Mouse (Mus musculus): ENCODE data around the gene Tnfaip1. TPM values are rescaled to one million over a fixed set of nuclear protein-coding genes. Genes with fewer than 3 reads are reported as not detected.
"Not testable (repeated sequence)": the region's sequence is repeated elsewhere in the genome, so short reads cannot be mapped to it uniquely, and the experiment has no call there.

The Tnfaip1 gene
- total RNA-seq (2021), result 10 to 100 TPM; 34.7 to 35.5 TPM

DNA sequence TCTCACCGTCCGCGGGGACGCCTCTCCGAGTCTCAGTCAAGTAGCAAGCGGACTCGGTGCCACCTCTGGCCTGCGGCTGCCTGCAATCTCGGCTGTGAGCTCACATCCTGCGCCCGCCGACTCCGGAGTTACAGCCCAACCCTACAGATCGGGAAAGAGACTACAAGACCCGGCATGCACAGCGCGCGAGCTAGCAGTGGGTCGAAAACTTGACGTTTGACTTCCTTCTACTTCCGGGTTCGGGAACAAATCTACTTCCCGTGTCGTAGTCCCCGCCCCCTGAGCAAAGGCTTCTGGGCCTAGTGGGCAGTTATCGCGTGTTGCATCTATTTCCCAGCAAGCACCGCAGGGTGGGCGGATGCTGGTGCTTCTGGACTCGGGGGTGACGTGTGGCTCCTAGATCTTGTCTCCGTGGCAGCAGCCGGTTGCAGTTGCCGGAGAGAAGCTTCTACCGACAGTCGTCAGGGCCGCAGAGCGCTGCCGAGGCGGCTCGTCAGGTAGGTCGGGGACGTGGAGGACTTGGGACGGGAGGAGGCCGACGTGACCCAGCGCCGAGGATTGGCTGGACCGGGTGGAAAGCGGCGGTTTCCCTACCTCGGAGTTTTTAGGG is at the start of gene Tnfaip1, which contains the start of gene Ift20:
Tnfaip1 (minus strand) TSS at position 253 of the 610 bp plus-strand sequence.
Ift20 (plus strand) TSS at position 282 of the 610 bp plus-strand sequence.
- DNase-seq (ENCODE audit: extremely low spot score in 1 of 2, low spot score in 1 of 2), result peak; percentile 84 to 85

DNA sequence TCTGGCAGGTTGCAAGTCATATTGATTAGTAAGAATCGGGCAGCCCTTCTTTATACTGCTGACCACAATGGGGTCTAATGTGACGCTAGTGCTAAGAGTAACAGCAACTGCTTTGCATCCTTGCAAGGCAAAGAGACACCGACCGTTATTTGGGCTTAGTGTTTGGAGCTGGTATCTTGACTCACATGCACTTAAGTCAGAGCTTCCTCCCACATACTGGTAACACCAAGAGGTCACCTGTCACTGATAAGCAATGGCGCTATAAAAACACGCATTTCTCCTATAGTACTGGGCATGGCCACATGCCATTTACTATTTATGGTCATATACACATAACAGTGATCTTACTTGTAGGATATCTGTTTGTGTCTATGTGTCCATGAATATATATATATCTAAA is 46.7 kb upstream of the Tnfaip1 start:
- DNase-seq (ENCODE audit: extremely low spot score in 1 of 2, low spot score in 1 of 2), result no peak

DNA sequence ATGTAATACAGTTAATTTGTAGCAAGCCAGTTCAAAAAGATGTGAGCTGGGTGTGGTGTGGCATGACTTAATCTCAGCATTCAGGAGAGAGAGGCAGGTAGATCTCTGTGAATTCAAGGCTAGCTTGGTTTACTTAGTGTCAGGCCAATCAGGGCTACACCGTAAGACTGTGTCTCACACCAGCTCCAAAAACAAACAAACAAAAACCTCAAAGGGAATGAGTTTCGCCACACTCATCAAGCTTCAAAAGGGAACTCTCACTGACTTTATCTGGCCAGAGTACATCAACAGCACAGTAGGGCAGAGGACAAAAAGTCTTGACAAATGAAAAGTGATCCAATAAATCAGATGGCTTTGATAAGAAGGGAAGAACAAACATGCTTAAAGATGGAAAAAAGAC is 38.8 kb upstream of the Tnfaip1 start:
- DNase-seq (ENCODE audit: extremely low spot score in 1 of 2, low spot score in 1 of 2), result no peak

DNA sequence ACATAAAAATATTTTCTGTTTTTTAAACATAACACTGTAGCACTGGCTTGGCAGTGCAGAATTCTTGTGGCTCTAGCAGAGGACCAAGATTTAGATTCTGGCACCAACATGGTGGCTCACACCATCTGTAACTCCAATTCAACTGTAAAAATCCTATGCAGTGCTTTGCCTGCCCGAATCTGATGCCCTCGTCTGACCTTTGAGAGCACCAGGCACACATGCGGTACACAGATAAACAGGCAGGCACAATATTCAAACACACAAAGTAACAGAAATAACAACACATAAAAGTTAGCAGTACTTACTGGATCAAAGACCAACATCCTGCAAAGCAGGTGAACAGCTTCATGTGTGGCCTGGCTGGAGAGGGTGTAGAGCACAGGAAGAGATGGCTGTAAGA is 38.4 kb upstream of the Tnfaip1 start:
- no peak for DNase-seq (ENCODE audit: extremely low spot score in 1 of 2, low spot score in 1 of 2)

DNA sequence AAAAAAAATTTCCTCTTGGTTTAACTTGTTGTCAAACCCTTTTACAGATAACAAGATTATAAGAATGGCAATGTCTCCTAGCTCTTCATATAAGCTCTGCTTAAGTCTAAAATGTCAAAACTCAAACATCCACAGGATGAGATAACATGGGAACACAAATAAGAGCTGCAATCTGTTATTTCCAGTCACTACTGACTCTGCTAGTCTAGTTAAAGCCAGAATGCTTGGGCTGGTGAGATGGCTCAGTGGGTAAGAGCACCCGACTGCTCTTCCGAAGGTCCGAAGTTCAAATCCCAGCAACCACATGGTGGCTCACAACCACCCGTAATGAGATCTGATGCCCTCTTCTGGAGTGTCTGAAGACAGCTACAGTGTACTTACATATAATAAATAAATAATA is 37.9 kb upstream of the Tnfaip1 start:
- not testable (repeated sequence) for DNase-seq (ENCODE audit: extremely low spot score in 1 of 2, low spot score in 1 of 2)

DNA sequence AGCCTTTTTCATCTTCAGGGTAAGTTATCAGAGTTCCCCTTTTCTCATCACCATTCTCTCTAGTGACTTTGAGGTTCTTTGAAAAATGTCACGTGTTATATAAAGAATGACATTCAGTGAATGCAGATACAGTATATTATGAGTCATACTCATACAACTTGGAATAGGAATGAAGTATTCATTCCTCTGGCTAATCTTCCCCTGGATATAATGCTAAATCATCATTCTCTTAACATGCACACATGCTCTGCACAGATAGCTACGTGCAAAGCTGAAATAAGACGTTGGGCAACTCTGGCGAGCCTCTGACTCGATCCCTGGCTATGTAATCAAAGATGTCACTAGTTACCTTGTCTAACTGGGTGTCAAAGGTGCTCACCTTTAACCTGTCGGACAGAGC is 35.7 kb upstream of the Tnfaip1 start:
- no peak for DNase-seq (ENCODE audit: extremely low spot score in 1 of 2, low spot score in 1 of 2)

DNA sequence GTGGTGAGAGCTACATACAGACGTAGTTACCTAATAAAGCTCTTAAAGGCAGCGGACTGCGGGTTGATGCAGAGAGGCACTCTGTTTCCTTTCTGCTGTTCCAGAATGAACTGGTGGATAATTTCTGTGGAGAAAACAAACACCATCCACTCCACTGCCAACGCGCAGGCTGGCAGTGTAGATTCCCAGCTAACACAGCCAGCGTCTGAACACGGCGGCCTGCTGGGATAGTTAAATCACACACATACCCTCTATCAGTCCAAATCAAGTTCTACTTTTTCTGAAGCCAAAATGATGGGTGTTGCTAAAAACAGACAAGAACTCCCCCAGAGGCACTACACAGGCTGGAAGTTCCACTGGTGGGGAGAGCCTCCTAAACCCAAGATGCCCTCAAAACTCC is 35.3 kb upstream of the Tnfaip1 start:
- DNase-seq (ENCODE audit: extremely low spot score in 1 of 2, low spot score in 1 of 2), result no peak

DNA sequence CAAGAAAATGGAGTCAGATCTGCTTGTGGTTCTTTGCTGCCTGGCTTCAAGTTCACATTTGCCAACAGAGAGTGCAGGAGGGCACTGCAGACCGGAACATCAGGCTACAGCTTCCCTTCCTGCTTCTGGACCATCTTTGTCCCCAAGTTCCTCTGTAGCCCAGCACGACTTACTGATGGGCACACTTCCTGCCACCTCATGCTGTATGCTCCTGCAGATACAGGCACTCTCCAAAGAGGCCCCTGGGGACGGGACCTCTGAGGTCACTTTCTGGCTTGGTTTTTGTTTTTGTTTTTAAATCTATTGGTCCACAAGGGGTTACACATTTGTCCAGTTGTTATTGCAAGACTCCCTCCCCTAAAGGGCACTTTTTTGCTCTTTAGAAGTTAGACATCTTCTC is 33.7 kb upstream of the Tnfaip1 start:
- DNase-seq (ENCODE audit: extremely low spot score in 1 of 2, low spot score in 1 of 2), result no peak

DNA sequence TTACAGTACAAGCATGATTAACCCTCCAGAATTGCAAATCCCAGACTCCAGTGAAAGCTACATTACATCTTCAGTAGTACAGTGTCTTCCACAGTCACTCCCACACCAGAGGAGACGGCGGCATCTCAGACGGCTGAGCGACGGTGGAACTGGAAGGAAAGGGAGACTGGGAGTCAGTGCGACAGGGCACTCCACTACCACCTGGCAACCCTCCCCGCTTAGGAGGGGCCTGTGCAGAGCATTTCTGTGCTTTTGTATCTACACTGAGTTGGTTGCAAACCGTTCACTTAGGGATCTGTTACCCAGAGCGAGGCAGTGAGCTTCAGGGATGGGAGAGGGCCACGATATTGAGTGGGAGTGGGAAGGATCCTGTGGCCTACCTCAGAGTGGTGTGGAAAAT is 32.7 kb upstream of the Tnfaip1 start:
- no peak for DNase-seq (ENCODE audit: extremely low spot score in 1 of 2, low spot score in 1 of 2)

DNA sequence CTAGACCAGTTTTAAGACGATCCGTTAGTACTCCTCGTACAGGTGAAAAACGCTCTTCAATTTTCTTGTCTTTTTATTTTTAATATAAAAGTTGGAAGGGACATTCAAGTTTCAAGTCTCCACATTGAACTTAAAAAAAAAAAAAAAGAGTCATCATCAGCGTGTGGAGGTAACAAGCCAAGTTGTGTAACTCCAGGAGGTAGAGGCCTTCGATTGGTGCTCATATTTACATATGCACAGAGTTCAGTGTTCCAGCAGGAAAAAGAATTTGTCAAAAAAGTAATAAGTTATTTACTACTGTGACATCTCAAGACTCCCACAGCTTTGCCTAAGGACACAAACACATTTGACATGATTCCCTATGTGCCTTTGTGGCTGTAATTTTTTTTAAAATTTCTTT is 31.5 kb upstream of the Tnfaip1 start:
- no peak for DNase-seq (ENCODE audit: extremely low spot score in 1 of 2, low spot score in 1 of 2)

DNA sequence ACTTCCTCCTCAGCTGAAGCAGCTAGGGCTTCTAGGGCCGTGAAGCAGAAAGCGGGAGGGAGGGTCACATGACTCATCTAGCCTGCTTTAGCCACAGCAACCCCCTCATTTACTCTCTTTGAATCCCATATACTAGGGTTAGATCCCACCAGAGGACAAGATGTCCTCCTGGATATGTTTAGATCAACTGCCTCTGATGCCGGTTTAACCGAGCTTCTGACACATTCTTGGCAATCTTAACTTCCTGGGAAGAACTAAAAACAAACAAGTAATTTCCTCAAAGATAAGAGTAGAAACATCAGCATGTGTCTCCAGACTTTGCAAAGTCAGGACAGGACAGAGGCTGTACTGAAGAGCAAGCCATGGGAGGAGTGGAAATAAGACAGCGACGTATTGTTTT is 30.6 kb upstream of the Tnfaip1 start:
- DNase-seq (ENCODE audit: extremely low spot score in 1 of 2, low spot score in 1 of 2), result no peak

DNA sequence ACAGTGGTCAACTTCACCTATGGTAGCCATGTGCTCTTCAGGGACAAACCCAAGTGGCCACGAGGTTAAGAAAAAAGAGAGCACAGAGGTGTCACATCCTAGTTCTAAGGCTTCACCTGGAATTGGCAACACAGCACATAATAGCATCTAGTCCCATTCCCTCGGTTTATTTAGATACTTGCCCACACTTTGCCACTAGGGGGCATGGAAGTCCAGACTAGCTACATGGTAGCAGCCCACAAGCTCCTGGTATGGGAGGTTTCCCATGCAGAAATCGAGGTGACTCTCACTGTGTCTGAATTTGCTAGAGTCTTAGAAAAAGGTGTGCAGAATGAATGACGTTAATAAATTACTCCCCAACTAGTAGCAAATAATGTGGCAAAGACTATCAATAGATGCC is 24.3 kb upstream of the Tnfaip1 start:
- DNase-seq (ENCODE audit: extremely low spot score in 1 of 2, low spot score in 1 of 2), result peak in 1 of 2 experiments; percentile 70

DNA sequence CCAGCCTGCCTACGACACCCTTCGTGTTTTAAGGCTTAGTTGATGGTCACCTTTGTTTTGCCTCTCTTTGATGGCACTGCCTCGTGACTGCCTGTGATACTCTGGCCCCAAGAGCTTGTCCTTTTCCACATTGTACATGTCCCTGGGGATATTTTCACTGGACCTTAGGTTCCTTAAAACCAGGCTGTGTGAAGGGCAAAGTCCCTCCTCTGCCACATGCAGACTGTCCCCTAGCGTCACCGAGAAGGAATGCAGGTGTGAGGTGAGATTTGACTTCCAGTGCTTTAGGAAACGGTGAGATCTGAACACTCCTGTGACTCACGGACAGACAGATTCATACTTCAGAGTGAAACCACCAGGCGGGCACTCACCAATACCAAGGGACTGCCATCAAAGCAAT is 21.1 kb upstream of the Tnfaip1 start:
- no peak for DNase-seq (ENCODE audit: extremely low spot score in 1 of 2, low spot score in 1 of 2)

DNA sequence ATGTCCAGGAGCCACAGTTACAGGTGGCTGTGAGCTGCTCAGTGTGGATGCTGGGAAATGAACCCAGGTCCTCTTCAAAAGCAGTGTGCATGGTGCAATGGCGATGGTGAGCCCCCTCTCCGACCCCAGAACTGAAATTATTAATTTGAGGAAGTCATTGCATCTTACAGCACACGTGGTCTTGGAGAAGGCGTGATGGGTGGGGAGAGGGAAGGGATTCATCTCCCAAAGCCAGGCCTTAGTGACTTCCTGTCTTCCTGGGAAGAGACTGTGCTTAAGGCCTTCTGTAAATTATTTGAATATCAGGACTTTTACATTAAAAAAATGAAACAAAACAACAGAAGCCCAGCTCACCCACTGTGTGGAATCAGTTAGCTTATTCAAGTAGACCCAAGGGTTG is 19.9 kb upstream of the Tnfaip1 start:
- no peak for DNase-seq (ENCODE audit: extremely low spot score in 1 of 2, low spot score in 1 of 2)

DNA sequence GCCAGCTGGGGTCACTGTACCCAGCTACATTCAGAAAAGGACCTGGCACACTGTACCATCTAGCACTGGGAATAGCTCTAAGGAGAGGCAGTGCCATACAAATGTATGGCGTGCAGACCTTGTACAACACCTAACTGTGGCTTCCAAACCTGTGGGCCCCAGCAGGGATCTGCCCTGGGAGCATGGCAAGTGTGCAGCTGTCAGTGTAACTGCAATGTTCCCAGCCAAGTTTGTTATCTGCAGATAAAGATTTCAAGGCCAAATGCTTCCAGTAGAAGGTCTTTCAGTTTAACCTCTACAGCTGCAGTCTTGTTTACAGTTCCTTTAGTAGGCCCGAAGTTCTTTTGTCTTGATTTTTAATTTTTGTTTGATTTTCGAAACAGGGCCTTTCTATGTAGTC is 19.5 kb upstream of the Tnfaip1 start:
- no peak for DNase-seq (ENCODE audit: extremely low spot score in 1 of 2, low spot score in 1 of 2)

DNA sequence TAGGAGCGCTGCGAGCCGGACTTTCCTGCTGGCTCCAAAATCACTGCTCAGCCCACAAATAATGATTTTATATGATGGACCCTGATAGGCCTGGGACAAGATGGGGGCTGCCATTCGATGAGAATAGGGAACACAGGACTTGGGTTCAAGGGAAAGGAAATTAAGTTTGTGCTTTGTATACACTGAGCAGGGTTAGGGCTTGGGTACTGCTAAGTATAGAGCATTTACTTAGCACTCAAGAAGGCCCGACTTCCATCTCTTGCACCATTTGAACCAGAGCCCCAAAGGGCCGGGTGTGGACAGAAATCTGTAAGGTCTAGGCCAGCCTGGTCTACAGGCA is 14.9 kb upstream of the Tnfaip1 start:
- no peak for DNase-seq (ENCODE audit: extremely low spot score in 1 of 2, low spot score in 1 of 2)

DNA sequence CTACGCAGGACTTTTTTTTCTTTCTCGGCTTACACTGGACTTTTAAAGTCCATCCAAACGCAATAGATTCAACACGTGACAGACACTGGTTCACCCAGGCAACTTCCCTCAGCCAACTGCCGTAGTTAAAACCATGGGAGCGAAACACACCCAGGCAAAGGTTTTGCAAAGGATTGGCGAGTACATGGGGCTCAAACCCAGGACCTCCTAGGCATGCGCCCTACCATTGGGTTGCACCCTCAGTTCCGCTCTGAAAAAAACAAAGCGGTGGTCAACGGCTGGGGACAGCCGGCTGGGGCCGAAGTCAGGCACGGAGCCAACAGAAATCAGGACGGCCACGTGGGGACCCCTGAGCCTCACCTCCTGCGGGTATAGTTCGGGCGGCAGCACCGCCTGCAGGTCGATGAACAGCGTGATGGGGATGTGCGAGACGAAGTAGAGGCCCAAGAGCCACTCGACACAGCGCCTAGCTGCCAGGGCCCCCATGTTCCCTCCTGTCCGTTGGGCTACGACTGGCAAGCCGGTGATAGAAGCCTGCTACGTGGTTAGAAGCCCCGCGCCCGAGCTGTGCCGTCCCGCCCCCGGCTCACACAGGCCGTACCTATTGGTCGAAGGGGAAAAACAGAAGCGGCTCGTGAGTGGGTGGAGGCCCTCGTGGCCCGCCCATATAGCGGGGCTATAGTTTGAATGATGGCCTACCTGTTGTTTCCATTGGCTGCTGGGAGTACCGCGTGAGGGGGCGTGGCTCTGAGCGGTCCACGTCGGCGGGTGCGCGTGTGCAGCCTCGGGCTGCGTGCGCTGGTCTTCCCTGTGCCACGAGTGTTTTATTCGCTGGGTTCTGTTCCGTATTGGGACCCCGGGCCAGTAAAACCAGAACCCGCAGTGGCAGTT is 14.3 kb upstream of the Tnfaip1 start, which contains the start of gene Tmem97:
Tmem97 (minus strand) TSS at position 610 of the 891 bp plus-strand sequence.
- DNase-seq (ENCODE audit: extremely low spot score in 1 of 2, low spot score in 1 of 2), result peak; percentile 79 to 84

DNA sequence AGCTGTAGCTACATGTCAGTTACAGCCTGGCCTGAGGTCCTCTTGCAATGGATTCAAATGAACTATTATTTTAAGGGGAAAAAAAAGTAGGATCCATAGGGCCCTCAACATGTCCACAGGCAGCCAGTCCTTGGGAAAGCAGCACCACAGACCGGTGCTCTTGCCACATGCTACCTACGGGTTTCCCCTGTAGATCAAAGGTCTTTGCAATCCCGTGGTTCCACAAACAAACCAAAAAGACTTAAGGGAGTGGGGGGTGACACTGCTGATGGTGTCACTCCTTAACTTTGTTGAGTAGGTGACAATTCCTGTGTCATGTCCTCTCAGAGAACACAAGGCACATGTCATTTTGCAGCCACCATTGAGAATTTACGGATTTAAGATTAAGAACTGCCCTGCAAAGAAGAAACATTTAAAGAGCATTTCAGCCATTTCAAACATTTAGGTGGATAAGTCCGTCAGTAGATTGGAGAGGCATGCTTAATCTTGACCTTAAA is 13.4 kb upstream of the Tnfaip1 start:
- no peak for DNase-seq (ENCODE audit: extremely low spot score in 1 of 2, low spot score in 1 of 2)

DNA sequence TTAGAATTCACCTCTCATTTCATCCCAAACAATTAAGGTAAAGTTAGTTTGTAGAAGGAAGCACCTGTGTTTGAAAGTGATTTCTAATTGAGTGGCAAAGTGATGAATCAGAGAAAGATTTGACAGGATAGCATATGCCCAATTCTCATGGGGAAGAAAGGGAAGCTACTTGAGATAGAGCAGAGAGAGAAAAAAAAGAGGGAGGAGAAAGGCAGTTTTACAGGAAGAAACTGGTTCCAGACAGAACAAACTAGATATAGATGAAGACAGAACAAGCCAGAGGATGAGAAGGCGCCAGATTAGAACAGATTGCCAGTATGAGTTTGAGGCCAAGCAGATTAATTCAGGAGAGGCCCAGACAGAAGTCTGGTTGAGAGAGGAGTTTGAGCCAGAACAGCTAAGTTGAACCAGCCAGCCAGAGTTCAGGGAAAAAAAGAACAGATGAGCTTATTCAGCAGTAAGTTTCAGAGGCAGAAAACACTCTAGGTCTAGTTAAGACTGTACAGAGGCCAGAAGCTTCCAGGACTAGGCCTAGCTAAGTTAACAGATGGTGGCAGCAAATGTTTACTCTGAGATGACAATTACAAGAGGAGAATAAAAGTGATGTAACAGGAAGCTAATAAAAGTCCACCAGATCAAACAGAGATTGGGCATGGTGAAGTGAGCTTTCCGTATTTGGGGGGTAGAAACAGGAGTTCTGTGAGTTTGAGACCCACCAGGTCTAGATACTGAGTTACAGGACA is 11.8 kb upstream of the Tnfaip1 start:
- DNase-seq (ENCODE audit: extremely low spot score in 1 of 2, low spot score in 1 of 2), result no peak

DNA sequence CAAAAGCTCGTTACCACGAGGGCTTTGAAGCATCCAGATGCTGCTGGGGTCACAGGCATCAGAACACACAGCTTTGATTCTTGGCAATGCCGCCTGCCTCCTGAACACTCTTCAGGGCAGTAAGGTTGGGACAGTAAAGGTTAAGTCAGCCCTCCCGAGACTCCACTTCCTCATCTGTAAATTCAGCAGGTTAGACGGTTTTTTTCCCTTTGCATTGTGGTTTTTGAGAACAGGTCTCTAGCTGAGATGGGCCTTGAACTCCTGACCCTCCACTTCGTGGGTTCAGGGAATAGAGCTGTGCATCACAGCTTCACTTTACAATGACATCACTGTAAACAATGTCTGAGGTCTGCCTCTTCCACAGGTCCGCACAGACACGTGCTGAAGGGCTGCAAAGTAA is 9.0 kb upstream of the Tnfaip1 start:
- DNase-seq (ENCODE audit: extremely low spot score in 1 of 2, low spot score in 1 of 2), result no peak

DNA sequence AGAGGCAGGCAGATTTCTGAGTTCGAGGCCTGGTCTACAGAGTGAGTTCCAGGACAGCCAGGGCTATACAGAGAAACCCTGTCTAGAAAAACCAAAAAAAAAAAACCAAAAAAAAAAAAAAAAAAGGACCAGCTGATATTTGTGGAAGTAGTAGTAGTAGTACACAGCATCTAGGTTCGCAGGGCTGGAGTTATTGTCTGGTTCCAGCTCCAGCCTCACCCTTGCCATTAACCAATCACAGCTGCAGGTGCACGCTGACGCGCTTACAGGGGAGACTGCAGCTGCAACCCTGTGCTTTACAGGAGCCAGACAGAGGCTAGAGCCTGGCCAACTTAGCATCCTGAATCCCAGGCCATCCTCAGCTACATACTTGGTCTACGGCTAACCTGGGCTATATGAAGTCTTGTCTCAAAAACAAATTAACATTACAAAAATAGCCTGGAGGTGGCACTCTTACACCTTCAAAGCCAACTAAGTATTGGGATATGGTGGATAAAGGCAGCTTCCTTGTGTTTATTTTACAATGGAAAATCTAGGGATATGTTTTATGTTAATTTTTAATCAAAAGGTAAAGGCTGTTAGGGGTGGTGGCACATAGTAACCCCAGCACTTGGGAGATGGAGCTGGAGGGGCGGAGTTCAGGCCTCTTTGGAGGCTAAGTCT is 8.4 kb upstream of the Tnfaip1 start:
- DNase-seq (ENCODE audit: extremely low spot score in 1 of 2, low spot score in 1 of 2), result no peak

Data from layer of hippocampus, postnatal 25 days (tissue).